Mouse (Mus musculus): ENCODE results near the gene Gm5150. TPM values are rescaled to one million over a fixed set of nuclear protein-coding genes. Genes with fewer than 3 reads are reported as not detected.
A peak's percentile ranks its signal among the peaks of the same experiment; 100 is the strongest.
"Not testable (repeated sequence)": the region's sequence is repeated elsewhere in the genome, so short reads cannot be mapped to it uniquely, and the experiment has no call there.

Gene Gm5150
- not detected in 2 replicates for polyA plus RNA-seq (2016; fragmentation: Nextera tagmentation; extraction: Ambion mirVana)

DNA sequence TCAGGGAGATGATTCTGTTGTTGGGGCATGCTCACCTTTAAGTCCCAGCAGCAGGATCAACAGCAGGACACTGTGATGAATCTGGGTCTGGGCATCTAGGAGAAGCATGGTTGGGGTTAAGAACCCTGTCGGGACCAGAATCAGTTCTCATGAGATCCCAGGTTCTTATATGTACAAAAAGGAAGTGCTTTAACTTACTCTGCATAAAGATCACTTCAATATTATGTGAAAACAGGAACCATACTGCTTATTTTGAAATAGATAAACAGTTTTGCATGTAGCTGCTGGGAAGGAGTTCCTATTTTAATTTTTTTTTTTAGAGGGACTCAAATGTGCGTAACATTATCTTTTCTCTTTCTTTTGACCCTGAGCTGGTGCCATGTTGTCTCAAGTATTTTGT, at the start of gene Gm5150:
Gm5150 (minus strand) TSS at position 223 of the 400 bp plus-strand sequence.
- no peak within 1 kb of the TSS for H3K4me3 ChIP-seq
- 88% methylated on average over 2 of the region's 2 CpGs for WGBS

DNA sequence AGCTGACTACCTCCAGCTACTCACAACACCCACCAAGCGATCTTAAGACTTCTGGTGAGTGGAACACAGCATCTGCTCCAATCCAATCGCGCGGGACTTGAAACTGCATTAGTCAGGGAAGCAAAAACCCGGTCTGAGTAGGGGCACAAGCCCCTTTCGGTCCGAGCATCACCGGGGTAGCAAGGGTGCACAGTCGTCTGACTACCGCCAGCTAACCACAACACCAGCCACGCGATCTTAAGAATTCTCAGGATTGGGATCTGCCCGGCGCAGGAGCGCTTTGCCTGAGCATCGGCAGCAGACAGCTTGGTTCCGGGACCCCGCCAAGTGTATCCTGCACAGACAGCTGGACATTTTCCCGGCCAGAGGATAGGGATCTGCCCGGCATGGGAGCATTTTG, 45.5 kb upstream of the Gm5150 start:
- not testable (repeated sequence) for H3K4me1 ChIP-seq; H3K36me3 ChIP-seq; H3K27me3 ChIP-seq (ENCODE audit: low read depth, poor library complexity, severe bottlenecking); DNase-seq (ENCODE audit: low spot score); H3K9me3 ChIP-seq (replicated peaks); H3K27ac ChIP-seq (replicated peaks); H3K4me3 ChIP-seq
- 80% methylated on average over 20 of the region's 20 CpGs for WGBS

More for the DNA sequence above, at the start of gene Gm5150:
- no peaks in the 10 kb centered on the region for H3K4me1 ChIP-seq
- H3K36me3 ChIP-seq = no peaks in the 10 kb centered on the region
- no peak for DNase-seq (ENCODE audit: low spot score)
- no peaks in the 10 kb centered on the region for H3K9me3 ChIP-seq (replicated peaks)
- no peaks in the 10 kb centered on the region for H3K27me3 ChIP-seq (ENCODE audit: low read depth, poor library complexity, severe bottlenecking)
- H3K27ac ChIP-seq (replicated peaks) = no peak within 1 kb of the TSS

DNA sequence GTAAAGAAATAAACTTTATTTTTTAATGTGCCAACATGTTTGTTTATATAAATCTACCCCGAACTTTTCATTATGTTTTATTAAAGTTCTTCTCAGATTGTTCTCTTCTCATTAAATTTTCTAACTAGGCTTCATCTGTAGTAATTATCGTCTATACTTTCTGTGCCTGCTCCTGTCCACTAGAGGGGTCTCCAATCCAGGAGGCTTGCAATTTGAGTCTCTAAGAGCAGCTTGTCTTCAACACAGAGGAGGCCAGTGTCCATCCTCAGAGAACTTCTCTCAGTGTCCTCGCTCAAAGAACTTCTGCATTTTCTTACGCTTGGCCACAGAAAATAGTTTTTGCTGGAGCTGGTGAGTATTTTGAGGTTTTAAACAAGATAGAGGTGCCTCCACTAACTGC, 41.1 kb upstream of the Gm5150 start:
- WGBS = 66% methylated on average over 4 of the region's 4 CpGs
- H3K36me3 ChIP-seq = no peaks in the 10 kb centered on the region

DNA sequence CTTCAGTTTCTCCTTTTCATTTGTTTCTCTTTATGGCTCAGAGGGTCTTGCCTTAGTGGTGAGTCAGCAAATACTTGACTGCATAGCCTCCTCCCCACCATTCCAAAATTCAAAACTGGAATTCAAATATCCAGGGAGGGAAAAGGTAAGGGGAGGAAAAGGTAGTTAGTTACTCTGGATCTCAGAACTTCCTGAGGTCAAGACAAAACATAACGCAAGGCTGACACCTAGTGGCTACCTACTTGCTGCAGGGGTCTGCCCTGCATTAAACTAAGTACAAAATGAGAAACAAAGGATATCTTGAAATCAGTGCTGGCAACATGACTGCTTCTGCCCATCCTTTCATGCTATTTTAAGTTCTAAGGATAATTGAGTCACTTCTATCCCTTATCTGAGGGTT, 37.1 kb upstream of the Gm5150 start:
- Histone ChIP-seq H3K9me3 (replicated peaks) (no peaks in the 10 kb centered on the region), H3K36me3 (no peaks in the 10 kb centered on the region), H3K27ac (replicated peaks) (no peak overlapping the region), H3K27me3 (ENCODE audit: low read depth, poor library complexity, severe bottlenecking) (no peaks in the 10 kb centered on the region), H3K4me3 (no peak overlapping the region), H3K4me1 (no peaks in the 10 kb centered on the region)
- peak; percentile 28 for DNase-seq (ENCODE audit: low spot score)
- 7% methylated on average over 1 of the region's 1 CpGs for whole genome bisulfite sequencing

More for the DNA sequence above, 41.1 kb upstream of the Gm5150 start:
- DNase-seq (ENCODE audit: low spot score) = no peak
- Histone ChIP-seq H3K4me1 (no peaks in the 10 kb centered on the region), H3K27me3 (ENCODE audit: low read depth, poor library complexity, severe bottlenecking) (no peaks in the 10 kb centered on the region), H3K4me3 (no peak overlapping the region), H3K9me3 (replicated peaks) (0 out of 2 replicates have a peak, but pooled peaks cover 6% of the 10 kb centered on the region), H3K27ac (replicated peaks) (no peak overlapping the region)

DNA sequence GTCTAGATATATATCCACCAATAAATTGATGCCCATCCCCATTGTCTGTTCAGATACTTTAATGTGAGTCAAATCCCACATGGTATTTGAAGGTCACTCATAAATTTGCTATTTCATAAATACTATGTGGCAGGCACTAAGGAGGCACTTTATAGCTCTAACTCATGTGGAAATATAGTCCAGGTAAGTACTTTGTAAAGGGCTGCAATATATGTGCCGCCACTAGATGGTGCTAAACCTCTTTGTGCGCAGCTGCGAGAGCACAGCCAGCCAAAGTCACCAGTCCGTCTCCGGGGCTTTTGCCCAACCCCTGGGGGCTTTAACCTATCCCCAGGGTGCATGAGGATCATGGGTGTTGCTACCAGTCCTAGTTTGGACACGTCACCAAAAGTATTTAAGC, 18.8 kb upstream of the Gm5150 start:
- H3K36me3 ChIP-seq; H3K27me3 ChIP-seq (ENCODE audit: low read depth, poor library complexity, severe bottlenecking); H3K9me3 ChIP-seq (replicated peaks); H3K4me3 ChIP-seq; H3K4me1 ChIP-seq; H3K27ac ChIP-seq (replicated peaks); DNase-seq (ENCODE audit: low spot score): not testable (repeated sequence)
- WGBS = 2% methylated on average over 6 of the region's 6 CpGs

DNA sequence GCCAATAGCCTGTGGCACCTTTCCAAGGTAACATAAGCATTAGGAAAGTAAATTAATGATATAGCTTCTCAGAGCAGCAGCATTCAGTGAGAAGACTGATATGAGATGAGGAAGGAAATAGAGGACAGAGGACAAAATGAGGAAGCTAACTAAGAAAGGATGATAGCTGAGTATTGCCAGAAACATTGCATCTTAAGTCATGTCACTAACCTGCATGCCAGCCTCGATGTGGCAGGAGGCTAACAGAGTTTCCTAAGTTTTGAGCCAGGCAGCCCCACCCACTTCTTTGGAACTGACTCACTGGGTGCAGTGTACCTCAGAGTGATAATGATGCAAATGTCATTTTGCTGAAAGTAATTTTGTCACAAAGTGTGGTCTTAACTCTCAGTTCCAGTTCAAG, 16.0 kb upstream of the Gm5150 start:
- H3K36me3 ChIP-seq = no peaks in the 10 kb centered on the region
- no peak for DNase-seq (ENCODE audit: low spot score)
- no peaks in the 10 kb centered on the region for H3K27me3 ChIP-seq (ENCODE audit: low read depth, poor library complexity, severe bottlenecking)
- no peaks in the 10 kb centered on the region for H3K4me1 ChIP-seq
- H3K9me3 ChIP-seq (replicated peaks) = no peaks in the 10 kb centered on the region
- H3K4me3 ChIP-seq = no peak overlapping the region
- WGBS = 74% methylated on average over 1 of the region's 1 CpGs
- H3K27ac ChIP-seq (replicated peaks) = no peak overlapping the region

DNA sequence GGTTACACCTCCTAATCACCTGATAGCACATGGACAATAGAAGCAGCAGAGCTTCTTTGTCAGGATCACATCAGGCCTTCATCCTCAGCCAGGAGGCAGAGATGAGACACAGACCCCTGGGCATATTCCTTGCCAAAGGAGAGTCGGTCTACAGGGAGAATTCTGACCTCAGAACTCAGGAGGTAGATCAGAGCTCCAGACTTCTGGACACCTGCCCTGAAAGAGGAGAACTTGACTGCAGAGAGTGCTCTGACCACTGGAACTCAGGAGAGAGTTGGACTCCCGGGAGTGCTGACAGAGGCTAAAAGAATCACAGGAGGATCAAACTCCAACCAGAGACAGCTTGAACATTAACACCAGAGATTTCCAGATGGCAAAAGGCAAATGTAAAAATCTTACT, 8.2 kb upstream of the Gm5150 start:
- not testable (repeated sequence) for H3K4me1 ChIP-seq; H3K4me3 ChIP-seq; H3K9me3 ChIP-seq (replicated peaks); DNase-seq (ENCODE audit: low spot score); H3K27me3 ChIP-seq (ENCODE audit: low read depth, poor library complexity, severe bottlenecking); H3K27ac ChIP-seq (replicated peaks); H3K36me3 ChIP-seq
- 86% methylated on average over 2 of the region's 2 CpGs for WGBS

DNA sequence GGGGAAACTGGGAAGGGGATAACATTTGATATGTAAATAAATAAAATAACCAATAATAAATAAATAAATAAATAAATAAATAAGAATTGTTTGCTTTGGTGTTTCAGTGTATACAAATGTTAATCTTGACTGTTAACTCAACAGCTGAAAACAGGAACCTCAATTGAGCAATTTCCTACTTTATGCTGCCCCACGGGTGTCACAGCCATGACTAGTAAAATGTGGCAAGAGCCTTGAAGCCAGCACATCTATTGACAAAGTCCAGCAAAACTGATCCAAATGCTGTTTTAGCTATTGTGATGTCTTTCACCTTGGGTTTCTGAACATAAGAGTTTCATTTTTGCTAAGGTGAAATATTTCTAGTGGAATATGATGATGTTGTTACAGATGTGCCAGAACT, 1.6 kb upstream of the Gm5150 start:
- DNase-seq (ENCODE audit: low spot score) = no peak
- Histone ChIP-seq H3K4me3 (no peak overlapping the region), H3K27me3 (ENCODE audit: low read depth, poor library complexity, severe bottlenecking) (no peaks in the 10 kb centered on the region), H3K27ac (replicated peaks) (no peak overlapping the region), H3K4me1 (no peaks in the 10 kb centered on the region), H3K36me3 (no peaks in the 10 kb centered on the region), H3K9me3 (replicated peaks) (no peaks in the 10 kb centered on the region)
- WGBS = 81% methylated on average over 1 of the region's 1 CpGs

DNA sequence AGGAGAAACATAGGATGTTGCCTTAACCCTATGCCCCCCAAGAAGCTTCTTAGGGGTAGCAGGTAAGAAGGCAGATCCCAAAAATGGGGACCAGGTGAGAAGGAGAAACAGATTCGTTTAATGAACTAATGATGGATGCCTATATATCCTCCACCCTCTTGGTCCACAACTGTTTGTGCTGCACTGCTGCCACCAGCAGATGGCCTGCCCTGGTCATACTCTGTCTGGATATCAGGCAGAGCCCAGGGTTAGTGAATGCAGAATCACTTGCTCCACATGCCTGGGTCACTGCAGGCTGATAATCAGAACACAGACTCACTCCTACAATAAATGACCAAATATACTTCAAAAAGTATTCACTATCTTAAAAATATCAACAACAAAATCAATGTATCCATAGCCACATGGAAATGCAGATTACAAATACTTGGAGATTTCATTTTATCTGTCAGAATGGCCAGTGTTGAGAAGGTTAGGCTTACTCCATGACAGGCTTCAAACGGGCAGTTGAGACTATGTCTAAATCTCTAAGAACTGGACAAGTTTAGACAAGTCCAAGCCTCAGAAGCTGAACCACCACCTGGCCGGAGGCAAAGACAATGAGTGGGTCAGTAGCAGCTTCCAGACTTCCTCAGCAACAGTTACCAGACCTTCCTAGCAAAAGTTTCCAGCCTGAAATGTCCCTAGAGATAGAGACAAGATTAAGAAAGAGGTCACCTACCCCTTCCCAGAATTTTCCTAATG, 2.2 kb downstream of the Gm5150 start:
- H3K4me3 ChIP-seq = no peak overlapping the region
- H3K4me1 ChIP-seq = no peaks in the 10 kb centered on the region
- no peaks in the 10 kb centered on the region for H3K9me3 ChIP-seq (replicated peaks)
- H3K27me3 ChIP-seq (ENCODE audit: low read depth, poor library complexity, severe bottlenecking) = no peaks in the 10 kb centered on the region
- DNase-seq (ENCODE audit: low spot score) = no peak
- H3K27ac ChIP-seq (replicated peaks) = no peak overlapping the region
- no peaks in the 10 kb centered on the region for H3K36me3 ChIP-seq
- 85% methylated on average over 3 of the region's 3 CpGs for WGBS

DNA sequence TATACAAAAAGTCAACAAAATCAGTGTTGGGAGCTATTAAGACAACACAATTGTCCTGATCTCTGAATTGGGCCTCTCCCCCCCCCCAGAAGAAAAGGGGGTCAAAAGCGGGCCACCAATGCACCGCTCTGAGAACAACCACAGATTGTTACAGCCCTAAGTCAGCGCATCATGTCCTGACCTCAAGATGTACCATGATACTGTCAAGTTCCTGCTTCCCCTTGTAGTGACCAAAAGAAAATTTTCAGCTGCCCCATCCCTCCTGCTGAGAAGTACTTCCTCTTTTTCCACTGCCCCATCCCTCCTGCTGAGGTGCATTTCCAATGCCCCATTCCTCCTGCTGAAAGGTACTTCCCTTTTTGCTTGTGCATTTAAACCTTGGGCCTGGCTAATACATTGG, 6.8 kb downstream of the Gm5150 start:
- not testable (repeated sequence) for H3K27me3 ChIP-seq (ENCODE audit: low read depth, poor library complexity, severe bottlenecking); H3K4me1 ChIP-seq; H3K4me3 ChIP-seq; H3K9me3 ChIP-seq (replicated peaks); DNase-seq (ENCODE audit: low spot score); H3K27ac ChIP-seq (replicated peaks); H3K36me3 ChIP-seq
- WGBS = 95% methylated on average over 3 of the region's 3 CpGs

DNA sequence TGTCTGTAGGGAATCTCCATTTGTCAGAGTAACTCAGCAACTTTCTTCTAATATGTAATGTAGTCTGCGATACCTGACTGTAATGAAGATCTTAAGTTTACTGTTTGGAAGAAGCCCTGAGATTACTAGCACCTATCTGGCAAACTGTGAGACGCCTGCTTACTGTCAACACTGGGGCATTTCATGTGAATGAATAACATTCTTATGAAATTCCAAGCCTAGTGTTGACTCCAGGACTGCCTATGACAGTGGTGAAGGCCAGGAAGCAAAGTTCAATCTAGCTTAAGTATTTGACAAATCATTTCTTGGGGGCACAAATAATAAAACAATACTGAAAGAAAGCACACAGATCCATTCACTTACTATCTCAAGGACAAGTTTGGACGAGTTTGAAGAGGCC, 24.0 kb downstream of the Gm5150 start:
- WGBS = 65% methylated on average over 3 of the region's 3 CpGs
- H3K27ac ChIP-seq (replicated peaks) = no peak overlapping the region
- no peaks in the 10 kb centered on the region for H3K4me1 ChIP-seq
- H3K36me3 ChIP-seq = no peaks in the 10 kb centered on the region
- H3K27me3 ChIP-seq (ENCODE audit: low read depth, poor library complexity, severe bottlenecking) = no peaks in the 10 kb centered on the region
- H3K9me3 ChIP-seq (replicated peaks) = peaks cover 11% of the 10 kb centered on the region; the same call in 1 of the 2 replicates
- H3K4me3 ChIP-seq = no peak overlapping the region
- DNase-seq (ENCODE audit: low spot score) = no peak

DNA sequence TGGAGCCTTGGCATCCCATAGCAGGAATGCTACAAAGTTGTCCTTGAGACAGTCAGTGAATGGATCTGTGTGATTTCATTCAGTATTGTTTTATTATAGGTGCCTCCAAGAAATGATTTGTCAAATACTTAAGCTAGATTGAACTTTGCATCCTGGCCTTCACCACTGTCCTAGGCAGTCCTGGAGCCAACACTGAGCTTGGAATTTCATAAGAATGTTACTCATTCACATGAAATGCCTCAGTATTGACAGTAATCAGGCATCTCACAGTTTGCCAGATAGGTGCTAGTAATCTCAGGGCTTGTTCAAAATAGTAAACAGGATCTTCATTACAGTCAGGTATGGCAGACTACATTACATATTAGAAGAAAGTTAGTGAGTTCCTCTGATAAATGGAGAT, 49.3 kb downstream of the Gm5150 start:
- no peaks in the 10 kb centered on the region for H3K4me1 ChIP-seq
- H3K36me3 ChIP-seq = no peaks in the 10 kb centered on the region
- H3K9me3 ChIP-seq (replicated peaks) = peaks cover 31% of the 10 kb centered on the region
- no peak for DNase-seq (ENCODE audit: low spot score)
- H3K27ac ChIP-seq (replicated peaks) = no peak overlapping the region
- no peaks in the 10 kb centered on the region for H3K27me3 ChIP-seq (ENCODE audit: low read depth, poor library complexity, severe bottlenecking)
- H3K4me3 ChIP-seq = no peak overlapping the region
